Mouse (Mus musculus) A20 (cell line): ENCODE results near the gene Alk.

Experiments
- DNase-seq: peaks from one replicate; pipeline ENCODE4 v3.0.0-alpha.2; 2011; ENCODE audit warnings: low read depth, low spot score

Gene Alk

DNA sequence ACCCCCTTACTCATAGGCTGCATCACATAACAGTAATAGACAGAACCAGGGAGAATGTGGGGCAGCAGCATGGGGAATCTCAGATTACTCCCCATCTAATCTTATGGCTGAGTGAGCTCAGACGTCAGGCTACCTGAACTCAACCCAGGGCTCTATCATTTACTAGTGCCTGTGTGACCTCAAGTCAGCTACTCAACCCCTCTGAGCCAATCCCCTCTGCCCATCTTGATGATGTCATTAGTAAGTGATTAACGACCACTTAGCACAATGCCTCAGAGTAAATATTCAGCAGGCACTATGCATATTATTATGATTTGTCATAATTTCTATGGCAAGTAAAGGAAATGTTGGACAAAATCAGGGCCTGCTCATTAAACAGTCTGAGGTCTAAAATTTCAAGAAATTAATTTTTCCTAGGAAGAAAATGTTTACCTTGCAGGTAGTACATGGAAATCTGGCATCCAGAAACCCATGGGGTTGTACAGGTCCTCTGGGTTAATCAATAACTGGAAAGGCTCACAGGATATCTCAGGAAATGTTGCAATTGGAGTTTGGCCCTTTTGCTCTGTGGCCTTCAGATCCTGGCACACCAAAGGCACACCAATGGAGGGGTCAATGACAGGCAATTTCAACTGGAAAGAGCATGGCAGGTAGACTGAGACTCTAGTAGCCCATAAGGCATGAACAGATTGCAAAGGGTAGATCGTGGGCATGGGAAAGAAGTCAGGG, 204.9 kb downstream of the Alk start:
- DNase-seq: no peak

DNA sequence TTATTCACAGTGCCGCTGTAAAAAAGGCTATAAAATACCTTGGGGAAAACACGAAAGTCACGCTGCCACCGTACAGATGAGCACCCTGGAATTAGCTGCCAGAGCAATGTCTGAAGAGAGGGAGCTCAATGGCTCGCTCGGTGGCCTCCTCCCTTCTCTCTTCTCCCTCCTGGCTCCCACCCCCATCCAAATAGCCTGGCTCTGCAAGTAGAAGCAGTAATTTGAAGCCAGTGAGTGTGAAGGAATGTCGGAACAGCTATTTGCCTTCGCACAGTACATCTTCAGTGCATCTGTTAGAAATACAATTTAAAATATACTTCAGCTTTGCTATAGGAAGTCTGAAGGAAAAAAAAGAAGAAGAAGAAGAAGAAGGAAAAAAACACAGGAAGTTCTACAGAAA, 208.5 kb downstream of the Alk start:
- no peak for DNase-seq

- no peak for DNase-seq
Observed at GRCm38 (mm10) chr17:72368991-72369390, 235.4 kb downstream of the Alk start.

- no peak for DNase-seq
Observed at GRCm38 (mm10) chr17:72362811-72363496, 241.5 kb downstream of the Alk start.

DNA sequence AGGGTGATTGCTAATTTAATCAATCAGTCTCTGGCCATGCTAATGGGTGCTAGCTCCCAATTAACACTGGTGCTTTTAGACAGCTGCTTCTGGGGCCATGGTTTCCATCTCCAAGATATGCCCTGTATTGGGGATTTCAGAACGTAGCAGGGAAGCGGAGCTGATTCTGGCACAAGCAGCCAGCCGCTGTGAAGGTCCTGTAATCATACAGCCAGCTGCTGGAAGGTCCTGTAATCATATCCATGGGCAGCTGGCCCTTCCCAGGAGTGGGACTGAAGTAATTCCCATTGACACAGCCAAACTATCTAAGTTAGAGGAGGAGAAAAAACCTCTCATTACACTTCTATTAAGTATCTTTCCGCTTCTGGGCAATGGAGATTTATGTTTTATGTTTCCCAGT, 242.5 kb downstream of the Alk start:
- DNase-seq: no peak

DNA sequence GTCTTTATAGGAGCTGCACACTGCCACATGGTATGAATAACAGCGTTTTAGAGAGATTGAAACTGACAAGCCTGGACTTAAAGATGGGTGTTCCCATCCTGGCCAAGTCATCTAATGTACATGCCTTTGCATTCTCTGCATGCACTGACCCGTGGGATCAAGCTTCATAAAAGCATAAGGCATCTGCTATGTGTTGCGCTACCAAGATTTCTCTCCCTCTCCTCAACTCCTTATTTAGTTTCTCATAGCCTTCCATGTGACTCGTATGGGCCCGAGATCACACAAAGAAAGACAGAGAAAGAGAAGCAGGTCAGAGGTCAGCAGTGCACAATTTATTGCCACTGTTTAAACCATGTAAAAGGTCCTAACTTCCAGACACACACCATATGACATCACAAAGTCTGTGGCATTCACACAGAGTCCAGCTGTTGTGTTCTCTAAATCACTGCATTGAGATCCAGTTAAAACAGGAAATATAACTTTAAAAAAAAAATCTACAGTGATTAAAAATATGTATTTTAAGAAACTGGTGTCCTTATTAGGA, 247.6 kb downstream of the Alk start:
- no peak for DNase-seq

GRCm38 (mm10) chr17:72339437-72339836, 265.0 kb downstream of the Alk start:
- DNase-seq: no peak

DNA sequence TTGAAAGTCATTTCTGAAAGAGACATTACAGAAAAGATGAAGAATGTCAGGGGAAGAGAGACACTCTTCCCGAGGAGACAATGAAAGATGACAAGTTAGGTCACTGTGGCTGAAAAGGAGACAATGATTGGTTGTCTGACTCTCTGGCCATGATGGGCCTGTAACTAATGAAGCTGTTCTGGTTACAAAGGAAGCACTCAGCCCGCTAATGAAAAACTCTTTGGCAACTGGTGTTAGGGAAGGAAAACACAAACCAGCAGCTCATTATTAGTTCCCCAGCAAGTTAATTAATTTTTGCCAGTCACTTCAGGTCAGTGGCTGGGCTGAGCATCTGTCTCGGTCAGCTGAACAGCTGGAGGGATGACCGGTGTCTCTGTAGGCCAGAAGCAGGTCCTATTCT, 271.5 kb downstream of the Alk start:
- DNase-seq: no peak

GRCm38 (mm10) chr17:72325941-72326340, 278.5 kb downstream of the Alk start:
- no peak for DNase-seq

DNA sequence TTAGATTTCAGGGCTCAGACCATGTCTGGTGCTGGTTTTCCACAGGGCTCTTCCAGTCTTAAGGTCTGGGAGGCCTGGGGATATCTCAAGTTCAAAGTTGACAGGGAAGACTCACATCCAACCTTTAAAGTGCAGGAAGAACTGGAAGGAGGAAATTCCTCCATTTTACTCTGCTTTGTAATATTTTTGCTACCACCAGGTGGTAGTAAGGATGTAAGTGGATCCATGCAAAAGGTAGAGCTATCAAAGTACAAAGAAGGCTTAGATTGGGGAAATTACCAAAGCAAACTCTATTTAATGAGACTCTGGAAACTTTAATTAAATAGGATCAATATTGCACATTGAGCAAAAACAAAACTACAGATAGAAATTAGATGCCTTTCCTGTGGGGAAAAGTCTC, 284.9 kb downstream of the Alk start:
- DNase-seq: no peak

DNA sequence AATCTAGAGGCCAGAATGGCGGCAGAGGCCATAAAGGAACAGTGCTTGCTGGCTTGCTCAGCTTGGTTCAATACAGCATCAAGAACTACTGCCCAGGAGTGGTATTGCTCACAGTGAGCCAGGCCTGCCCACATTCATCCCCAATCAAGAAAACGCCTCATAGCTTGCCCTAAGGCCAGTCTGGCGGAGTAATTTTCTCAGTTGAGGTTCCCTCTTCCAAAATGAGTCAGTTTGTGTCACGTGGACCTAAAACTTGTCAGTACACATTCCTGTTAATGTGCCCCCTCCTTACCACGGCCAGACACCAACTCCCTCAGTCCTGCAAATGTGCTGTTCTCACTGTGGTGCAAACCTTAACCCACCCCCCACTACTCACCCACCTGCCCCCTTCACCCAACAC, 304.8 kb downstream of the Alk start:
- no peak for DNase-seq

DNA sequence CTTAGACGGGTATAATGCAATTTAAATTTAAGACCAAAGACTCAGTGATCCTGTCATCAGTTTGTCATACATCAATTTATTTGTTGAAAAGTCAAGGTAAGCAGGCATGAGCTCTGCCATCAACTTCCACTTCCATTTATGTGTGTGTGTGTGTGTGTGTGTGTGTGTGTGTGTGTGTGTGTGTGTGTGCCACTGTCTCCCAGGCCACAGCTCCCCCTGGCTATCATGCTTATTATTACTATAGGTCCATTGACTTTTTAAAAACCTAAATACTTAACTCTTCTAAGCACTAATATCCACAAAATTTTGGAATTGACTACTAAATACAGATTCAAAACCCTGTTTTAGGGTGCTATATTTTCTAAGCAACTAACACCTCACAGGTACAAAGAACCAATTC, 308.1 kb downstream of the Alk start:
- no peak for DNase-seq

GRCm38 (mm10) chr17:72293267-72293580, 311.2 kb downstream of the Alk start:
- DNase-seq: no peak

DNA sequence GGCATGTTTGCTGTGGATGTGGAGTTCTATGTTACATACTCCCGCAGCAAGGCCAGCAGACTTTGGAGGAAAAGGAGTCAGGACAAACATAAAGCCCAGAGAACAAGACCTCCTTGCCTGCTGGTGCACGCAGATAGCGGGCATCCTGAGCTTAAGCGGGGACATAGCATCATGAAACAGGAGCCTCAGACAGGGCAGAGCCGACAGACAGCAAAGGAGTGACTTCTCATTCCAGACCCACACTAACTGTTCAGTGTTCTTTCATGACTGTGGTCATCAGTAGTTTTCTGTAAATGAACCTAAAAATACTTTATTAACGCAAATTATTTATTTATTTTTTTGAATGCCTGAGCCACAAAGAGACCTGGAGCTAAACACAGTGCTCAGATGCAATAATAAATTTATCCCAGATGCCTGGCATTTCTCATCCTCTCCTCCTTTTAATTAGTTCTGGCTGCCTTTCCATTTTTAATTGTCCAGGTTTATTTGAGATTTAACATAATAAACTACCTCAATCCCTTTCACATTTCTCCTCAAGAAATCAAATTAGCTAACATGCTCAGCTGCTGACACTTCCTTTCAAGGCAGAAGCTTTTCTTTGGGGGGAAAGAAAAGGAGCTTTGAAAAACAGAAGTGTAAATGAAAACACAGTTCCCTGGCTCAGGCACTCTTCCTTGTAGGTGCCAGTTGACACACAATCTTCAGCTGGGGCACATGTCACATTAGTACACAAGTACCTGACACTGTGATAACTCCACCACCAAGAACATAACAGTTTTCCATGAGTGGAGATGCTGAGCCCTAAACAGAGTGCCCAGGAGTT, 311.8 kb downstream of the Alk start:
- DNase-seq: no peak

- no peak for DNase-seq
Observed at GRCm38 (mm10) chr17:72285961-72286360, 318.5 kb downstream of the Alk start.

- DNase-seq: no peak
Observed at GRCm38 (mm10) chr17:72278296-72278695, 326.1 kb downstream of the Alk start.

DNA sequence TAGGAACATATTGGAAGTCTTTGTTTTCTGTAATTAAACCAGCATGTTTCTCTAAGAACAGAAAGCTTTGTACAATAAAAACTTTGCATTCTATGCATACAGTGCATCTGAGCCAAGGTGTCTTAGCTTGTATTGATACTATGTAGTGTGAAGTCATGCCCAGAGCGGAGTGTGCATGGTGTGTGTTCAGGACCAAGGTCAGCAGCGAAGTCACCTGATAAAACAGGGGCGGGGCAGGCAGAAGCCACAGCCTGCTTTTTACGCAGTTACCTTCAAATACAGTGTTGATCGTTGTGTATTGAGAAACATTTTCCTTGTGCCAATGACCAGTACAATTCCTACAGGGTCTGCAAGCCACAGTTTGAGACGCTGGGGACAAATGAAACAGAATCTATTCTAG, 327.6 kb downstream of the Alk start:
- DNase-seq: no peak

DNA sequence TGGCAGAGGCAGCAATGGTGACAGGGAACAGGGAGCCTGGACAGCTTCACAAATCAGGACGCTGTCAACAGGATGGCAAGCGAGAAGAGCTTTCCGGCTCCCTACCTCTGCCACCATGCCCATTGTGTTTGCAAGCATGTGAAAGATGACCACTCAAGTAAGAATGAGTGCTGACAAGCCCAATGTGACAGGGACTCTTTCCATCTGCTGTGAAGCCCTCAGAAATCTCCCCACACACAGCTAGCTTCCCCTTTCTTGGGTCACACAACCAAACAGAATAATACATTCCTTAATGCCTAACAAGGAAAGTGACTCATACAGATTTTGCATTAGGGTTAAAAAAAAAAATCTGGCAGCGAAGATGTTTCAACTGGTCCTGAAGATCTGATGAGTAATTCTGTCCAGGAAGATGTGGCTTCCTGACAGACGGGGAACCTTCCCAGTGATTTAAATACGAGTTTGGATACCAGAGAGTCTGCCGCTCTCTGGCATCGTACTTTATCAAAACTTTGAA, 329.0 kb downstream of the Alk start:
- DNase-seq: no peak

DNA sequence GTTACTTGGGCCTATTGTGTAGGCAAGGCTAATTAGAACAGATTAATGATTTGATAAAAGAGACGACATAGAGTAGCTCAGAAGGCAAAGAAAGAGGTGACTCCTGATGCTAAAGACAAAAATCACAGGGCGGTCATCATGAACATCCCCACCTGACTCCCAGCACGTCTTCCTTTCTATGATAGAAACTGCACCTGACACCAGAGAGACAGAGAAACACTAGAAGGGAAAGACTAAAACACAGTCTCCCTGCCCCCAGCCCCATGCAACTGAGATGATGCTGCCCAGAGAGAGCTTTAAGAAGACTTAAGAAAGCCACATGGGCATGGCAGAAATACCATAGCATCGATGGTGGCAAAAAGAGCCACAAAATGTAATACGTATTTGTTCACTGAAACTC, 330.2 kb downstream of the Alk start:
- DNase-seq: no peak

GRCm38 (mm10) chr17:72271640-72272039, 332.8 kb downstream of the Alk start:
- DNase-seq: no peak

GRCm38 (mm10) chr17:72268529-72268928, 335.9 kb downstream of the Alk start:
- DNase-seq: no peak
